Mouse (Mus musculus) central nervous system, embryonic 18 days (tissue): ENCODE data around the gene Olfr516. TPM values are rescaled to one million over a fixed set of nuclear protein-coding genes. Genes with fewer than 3 reads are reported as not detected.

Source experiments
- polyA plus RNA-seq: library from polyadenylated mRNA; depleted of rRNA; stranded (reverse); fragments of >200 nt; gene quantifications from 2 replicates; pipeline ENCODE4 v1.2.3, GENCODE M21; 2012; rRNA removed

Olfr516 gene
- polyA plus RNA-seq = not detected in 2 replicates

DNA sequence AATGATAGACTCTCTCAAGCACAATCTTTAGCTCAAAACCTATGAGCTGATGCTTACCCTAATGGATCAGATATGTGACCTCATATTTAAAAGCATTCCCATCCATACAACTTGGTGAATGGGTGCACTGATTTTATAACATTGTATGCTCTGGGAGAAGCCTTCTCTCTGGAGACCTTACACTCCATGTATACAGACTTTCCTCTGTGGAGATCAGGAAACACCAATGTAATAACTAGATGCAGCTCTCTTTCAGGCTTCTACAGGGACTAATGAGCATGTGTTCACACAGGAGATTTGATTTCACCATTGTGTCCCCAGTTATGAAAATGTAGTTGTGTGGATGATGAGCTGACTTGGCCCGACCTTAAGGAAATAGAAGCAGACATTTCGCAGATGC lies at the start of gene Olfr516:
Gene Olfr516, minus strand, starts transcription at position 101 of the 400 bp plus-strand sequence.

DNA sequence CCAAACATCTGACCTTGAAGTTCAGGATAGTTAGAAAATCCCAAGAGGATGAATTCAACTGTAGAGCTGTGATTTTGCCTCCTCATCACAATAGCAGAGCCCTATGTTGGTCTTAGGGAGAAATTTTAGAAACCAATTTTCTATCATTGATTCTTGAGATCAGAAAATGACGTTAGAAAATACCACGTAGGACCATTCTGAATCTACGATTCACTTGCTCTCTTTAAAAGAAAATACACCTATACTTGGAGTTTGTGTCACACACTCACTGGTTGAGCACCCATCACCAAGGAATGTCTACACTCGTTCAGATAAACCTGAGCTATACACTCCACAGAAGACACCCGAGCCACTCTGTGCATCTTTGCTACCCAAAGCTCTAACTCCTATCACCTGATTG lies 44.0 kb upstream of the Olfr516 start, which contains the start of gene Olfr519:
Gene Olfr519, minus strand, starts transcription at position 101 of the 400 bp plus-strand sequence.

DNA sequence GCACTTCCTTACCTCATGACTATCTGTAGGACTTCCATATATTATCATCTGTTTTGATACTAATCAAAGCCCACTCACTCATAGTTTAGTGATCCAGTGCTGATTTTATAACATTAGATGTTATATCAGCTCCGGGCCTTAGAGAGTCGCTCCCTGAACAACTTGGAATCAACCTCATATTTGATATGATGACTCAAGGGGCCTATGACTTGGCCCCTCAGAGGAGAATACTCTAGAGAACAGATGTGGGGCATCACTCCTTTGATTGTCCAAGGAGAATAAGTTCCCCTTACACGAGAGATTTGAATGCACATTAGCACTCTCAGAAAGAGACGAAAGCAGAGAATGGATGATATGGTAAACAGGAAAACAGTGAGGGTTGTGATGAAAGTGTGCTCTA lies 34.6 kb upstream of the Olfr516 start, which contains the start of gene Olfr518:
Gene Olfr518, minus strand, starts transcription at position 101 of the 400 bp plus-strand sequence.

DNA sequence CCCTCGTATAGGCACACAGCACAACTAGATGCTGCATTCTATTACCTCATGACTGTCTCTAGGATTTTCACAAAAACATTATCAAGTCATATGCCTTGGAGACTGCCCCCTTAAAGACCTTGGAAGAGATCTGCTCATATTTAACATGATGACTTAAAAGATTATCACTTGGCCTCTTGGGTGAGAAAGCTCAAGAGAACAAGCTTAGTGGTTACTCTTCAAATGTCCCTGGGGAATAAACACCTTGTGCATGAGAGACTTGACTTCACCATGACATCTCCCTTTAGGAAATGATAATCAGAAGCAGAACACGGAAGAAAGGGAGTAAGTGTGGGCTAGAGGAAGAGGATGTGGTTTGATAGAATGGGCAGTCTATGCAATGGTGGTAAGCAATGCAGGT lies 21.9 kb upstream of the Olfr516 start, which contains the start of gene Olfr517:
Gene Olfr517, minus strand, starts transcription at position 101 of the 400 bp plus-strand sequence.

DNA sequence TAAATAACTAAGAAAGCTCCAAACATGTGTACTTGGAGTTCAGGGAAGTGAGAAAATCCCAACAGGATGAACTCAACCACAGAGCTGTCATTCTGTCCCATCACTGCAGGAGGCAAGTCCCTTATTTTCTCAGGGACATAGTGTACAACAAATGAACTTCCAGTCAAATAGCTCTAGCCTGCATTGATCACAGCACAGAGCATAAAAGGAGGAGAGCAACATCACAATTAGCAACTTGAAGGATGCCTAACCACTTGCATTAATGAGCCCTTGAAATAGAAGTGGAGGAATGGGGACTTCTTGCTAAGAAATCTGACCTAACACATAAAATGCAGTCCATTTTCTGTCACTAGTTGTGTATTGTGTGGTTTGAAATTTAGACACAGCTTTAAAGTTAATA lies 24.4 kb downstream of the Olfr516 start, which contains the start of gene Olfr514:
Gene Olfr514, minus strand, starts transcription at position 101 of the 400 bp plus-strand sequence.

Other genes with a start within 250 kb of the Olfr516 start
- not detected in 2 replicates for gene Olfr506, start 239.7 kb downstream of the Olfr516 start, polyA plus RNA-seq
- not detected in 2 replicates for gene Olfr507, start 228.7 kb downstream of the Olfr516 start, polyA plus RNA-seq
- not detected in 2 replicates for gene Olfr508, start 220.5 kb downstream of the Olfr516 start, polyA plus RNA-seq
- gene Olfr509, start 198.6 kb downstream of the Olfr516 start, polyA plus RNA-seq = not detected in 2 replicates
- gene Olfr510, start 184.1 kb downstream of the Olfr516 start, polyA plus RNA-seq = not detected in 2 replicates
- not detected in 2 replicates for gene Olfr512, start 137.2 kb downstream of the Olfr516 start, polyA plus RNA-seq
- gene Olfr513, start 99.6 kb downstream of the Olfr516 start, polyA plus RNA-seq = not detected in 2 replicates
- not detected in 2 replicates for gene Olfr514, start 24.5 kb downstream of the Olfr516 start, polyA plus RNA-seq
- gene Olfr517, start 21.9 kb upstream of the Olfr516 start, polyA plus RNA-seq = not detected in 2 replicates
- not detected in 2 replicates for gene Olfr518, start 34.5 kb upstream of the Olfr516 start, polyA plus RNA-seq
- not detected in 2 replicates for gene Olfr519, start 43.9 kb upstream of the Olfr516 start, polyA plus RNA-seq
- gene Nlrp10, start 79.6 kb upstream of the Olfr516 start, polyA plus RNA-seq = 0.03 and 0.05 TPM in 2 replicates
- 89.4 and 107 TPM in 2 replicates for gene Eif3f, start 83.9 kb upstream of the Olfr516 start, polyA plus RNA-seq
- gene Tub, start 99.8 kb upstream of the Olfr516 start, polyA plus RNA-seq = 163 and 177 TPM in 2 replicates
- gene Ric3, start 232.8 kb upstream of the Olfr516 start, polyA plus RNA-seq = 25.0 and 27.2 TPM in 2 replicates